Mouse (Mus musculus) kidney, adult 18-20 months (tissue): ENCODE data around the gene Panx3.
A peak's percentile ranks its signal among the peaks of the same experiment; 100 is the strongest.

Experiments used
- DNase-seq: peaks from one replicate; pipeline ENCODE4 v3.0.0; 2021

Panx3 gene

DNA sequence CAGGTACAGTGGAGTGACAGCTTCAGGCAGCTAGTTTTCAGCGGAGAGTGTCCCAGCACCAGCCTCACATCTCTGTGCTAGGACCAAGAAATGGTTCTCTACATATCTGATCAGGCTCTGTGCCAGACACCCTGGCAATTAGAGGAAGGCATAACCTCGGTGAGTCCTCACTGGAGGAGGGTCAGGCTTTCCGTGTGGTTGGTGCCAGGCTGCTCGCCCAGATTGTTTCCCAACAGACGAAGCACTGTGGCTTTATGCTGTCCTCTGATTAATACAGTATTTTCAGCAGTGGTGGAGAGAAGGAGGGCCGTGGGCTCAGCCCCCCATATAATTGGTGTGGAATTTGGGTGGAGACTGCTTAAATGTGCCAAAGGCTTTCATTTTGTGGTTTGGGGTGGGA lies at the start of gene Panx3:
Gene Panx3 (minus strand): TSS at position 121 of the 400 bp plus-strand sequence.
- no peak for DNase-seq

DNA sequence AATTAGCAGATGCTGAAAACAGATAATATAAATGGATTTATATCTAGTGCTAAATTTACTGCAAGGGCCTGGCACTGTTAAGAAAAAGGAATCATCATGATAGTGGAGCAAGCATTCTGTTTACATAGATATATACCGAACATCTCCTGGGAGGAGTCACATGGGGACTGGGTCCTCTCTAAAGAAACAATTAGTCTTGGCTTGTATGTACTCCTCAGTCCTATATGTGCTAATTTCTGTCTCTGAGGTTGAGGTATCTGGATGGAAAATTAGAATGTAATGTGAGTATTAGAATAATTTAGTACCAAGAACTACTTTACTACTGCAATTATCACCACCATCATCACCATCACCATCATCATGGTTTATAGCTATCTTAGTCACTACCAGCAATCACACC lies 47.1 kb upstream of the Panx3 start, which contains the start of gene Olfr160:
Gene Olfr160 (minus strand): TSS at position 101 of the 400 bp plus-strand sequence.
- no peak for DNase-seq

DNA sequence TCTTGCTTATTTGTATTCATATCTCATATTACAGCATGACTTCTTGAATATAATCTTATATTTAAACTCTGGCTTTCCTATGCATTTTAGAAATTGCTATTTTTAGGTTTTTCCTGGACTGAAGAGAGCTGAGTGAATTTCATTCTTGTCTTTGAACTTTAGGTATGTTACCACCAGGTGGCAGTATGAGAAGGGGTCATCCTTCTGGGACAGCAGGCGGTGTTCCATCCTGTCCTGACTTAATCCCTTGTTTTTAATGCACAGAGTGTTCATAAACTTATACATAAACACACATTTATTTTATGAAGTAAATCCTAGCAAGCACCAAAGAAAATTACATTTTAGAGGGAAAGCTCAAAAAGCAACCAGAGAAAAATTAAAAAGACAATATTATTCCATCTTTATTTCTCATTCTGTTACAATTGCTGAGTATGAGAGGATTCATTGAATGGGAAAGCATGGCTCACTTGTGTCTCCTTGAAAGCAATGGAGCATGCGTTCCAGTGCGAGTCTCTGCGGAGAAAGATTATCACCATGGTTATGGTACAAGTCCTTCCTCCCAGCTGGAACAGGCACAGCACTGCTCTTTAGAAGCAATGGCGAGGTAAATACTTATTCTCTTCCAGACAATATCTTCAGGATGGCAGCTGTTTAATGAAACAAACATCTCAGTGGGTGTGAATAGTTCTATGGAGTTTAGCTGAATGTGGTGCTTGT lies 21.1 kb upstream of the Panx3 start:
- DNase-seq = no peak

DNA sequence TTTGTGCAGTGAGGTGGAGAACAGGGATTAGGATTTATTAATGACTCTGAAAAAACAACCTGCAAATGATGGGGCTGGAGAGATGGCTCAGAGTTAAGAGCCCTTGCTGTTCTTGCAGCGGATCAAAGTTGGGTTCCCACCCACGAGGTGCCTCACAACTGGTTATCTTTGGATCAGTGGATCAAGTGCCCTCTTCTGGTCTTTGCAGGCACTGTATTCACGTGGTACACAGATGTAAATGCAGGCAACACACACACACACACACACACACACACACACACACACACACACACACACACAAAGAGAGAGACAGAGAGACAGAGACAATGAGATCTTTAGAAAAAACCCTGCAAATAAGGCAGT lies 18.9 kb upstream of the Panx3 start:
- DNase-seq = no peak

DNA sequence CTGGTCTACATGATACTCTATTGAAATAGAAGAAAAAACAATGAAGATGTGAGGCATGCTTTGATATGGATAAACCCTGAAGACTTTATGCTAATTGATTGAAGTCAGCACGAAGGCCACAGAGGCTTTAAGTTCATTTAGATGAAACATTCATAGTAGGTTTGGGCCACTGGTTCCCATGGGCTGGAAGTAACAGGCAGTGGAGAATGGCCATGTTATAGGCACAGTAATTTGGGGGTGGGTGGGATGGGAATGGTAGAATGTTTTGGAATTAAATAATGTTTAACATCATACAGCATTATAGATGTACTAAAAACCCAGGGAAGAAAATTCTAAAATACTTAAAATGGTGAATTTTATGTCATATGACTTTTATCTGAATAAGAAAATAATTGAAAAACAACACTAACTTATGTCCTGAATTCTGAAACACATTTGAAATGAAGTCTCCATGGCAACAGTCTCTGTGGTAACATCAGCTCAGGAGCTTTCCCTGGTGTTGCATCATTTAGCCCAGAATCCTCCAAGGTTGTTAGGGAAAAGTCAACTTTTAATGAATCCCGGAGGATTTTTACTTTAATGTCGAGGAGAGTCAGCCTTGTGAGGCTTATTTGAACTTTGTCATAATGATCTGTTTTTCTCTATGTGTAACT lies 18.4 kb upstream of the Panx3 start:
- DNase-seq = no peak

DNA sequence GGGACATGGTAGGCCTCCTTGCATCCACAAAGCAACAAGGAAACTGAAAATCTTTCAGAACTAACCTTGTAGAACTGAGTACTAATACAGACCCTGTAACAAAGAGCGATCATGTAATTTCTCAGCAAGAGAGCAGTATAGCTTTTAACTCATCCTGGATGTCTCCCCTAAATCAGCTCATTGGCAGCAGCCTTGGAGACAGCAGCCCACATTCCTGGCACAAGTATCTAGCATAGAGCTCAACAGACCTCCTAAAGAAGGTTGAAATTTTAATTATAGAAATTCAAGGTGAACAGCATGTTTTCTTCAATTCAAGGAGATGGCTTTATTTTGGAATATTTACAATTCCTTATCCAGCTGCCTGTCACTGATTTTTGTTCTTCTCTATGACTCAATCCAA lies 12.1 kb upstream of the Panx3 start:
- no peak for DNase-seq

DNA sequence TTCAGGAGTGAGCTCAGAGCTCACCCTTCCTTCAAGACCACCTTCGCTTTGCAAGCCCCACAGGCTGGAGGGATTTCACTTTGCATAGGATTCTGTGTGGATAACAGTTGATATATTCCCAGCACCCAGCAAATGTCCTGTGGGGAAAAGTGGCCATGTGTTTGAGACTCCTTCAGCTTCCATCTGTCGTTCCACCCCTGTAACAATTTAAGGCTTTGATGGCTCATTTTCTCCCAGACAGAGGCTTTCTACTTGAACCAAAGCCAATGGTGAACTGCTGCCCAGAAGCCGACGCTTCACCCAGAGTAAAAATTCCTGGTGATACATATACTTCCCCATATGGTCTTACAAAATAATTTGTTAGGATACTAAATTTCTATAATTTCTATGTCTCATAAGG lies 6.3 kb upstream of the Panx3 start:
- no peak for DNase-seq

DNA sequence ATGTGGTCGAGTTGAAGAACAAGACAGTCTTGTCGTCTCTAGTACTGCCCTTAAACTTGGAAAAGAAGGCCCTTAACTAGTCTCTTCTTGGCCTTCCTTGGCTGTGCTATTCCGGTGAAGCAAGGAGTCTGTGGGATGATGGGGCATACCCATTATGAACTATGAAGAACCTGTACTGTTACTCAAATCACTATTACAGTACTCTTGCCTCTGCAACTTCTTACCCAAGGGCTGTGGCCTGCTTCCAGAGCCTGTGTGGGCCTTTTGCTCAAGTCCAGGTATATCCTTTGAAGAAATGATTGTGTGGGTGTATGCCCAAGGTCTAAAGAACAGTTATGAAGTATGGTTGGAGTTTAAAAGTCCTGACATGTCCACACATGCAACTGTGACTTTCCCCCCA lies 1.2 kb upstream of the Panx3 start:
- DNase-seq = no peak

DNA sequence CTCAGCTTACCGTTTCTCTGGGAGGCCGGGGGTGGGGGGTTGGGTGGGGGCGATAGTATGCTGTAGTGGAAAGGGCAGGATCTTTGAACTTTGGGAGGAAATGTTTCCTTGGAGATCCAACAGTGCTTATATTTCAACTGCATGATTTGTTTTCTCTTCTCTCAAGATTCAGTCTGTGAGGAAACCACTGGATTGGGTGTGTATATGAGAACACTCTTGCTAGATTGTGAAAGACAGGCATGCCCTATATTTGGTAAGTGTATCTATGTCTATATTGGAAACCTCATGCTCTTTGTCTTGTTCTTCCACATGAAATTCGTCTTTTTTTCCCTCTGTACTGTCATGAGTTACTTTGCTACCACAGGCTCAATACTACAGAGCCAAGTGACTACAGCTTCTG lies 643 bp upstream of the Panx3 start:
- no peak for DNase-seq

DNA sequence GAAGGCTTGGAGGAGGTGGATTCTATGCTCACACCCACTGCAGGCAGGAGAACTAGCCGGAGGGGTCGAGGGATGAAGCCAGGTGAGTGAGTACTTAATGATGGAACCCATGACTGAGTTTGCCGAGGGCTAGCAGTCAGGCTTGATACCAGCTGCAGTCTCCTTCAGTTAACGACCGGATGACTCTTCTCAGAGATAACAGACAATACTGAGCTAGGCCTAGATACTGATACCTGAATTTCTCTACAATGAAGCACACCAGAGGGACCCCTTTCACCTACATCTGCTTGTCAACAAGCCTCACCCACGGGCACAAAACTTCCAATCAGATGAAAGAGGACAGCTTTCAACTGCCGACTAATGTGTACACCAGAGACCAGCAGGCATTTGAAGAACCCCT lies 3.0 kb downstream of the Panx3 start:
- no peak for DNase-seq

DNA sequence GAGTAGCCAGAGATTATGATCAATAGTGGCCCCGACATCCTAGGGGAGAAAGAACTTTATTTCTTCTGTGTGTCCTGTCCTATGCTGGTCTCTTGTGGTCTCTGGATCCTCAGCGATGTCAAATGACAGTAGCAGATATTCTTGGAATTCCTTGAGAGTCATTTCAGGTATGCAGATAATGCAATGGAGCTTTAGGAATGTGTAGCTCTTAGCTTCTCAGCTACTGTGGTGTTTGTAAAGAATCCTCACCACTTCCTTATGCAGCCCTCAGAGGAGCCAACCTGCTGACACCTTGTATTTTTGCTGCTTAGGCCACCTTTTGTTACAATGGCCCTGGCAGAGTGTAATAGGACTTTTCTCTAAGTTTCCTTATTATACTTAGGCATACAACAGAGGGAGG lies 4.4 kb downstream of the Panx3 start:
- DNase-seq = no peak

DNA sequence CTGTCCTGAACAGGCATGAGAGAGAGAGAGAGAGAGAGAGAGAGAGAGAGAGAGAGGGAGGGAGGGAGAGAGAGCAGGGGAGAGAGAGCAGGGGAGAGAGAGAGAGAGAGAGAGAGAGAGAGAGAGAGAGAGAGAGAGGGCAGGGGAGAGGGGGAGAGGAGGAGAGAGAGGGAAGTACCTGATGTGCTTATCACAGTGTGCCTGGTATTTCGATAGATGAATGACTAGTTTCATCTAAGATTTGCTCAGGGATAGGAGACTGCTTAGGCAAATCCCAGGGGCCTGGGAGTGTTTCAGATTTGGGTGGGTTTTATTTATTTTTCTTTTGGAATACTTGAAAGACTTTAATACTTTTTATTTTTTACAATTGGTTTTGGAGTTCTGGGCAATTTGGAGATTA lies 5.8 kb downstream of the Panx3 start:
- DNase-seq = no peak

DNA sequence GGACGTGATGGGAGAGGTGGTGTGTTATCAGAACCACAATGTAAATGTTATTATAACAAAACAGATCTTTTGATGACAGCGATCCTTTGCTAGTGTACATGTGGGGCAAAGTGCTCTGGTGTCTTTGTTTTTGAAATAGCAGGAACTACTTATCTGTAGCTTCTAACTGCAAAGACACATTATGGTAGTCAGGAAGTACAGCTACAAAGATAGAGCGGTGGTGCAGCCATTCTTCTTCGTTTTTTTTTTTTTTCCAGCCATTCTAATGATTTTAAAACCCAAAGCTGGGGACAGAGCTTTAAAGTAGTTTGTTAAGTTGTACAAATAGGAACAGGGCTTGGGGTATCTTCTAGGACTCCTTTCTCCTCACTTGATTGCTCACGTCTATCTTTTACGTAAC lies 9.6 kb downstream of the Panx3 start:
- DNase-seq = no peak

DNA sequence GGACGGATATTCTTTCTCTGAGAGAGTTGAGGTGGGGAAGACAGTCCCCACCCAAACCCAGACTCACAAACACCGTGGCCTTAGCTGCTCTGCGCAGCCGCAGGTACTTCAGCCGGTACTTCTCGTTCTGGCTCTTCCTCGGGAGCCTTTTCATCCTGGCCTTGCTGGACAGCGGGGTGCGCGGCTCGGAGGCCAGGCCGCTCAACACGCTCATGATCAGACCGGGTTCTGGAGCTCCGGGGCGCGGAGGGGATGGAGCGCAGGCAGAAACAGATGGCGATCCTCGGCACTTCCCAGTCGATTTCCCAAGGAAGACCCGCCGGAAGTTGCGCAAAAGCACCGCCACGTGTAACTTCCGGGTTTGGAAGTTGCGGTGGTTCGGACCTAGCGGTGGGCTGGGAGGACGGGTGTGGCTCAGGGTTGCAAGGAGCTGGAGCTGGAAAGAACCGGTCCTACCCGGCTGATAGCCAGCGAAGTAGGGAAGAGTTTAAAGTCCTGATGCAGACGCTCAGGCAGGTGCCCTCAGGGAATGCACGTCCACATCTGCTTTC lies 12.0 kb downstream of the Panx3 start, which contains the start of gene Tbrg1:
Gene Tbrg1 (minus strand): TSS at position 382 of the 551 bp plus-strand sequence.
- peak; percentile 89 for DNase-seq

DNA sequence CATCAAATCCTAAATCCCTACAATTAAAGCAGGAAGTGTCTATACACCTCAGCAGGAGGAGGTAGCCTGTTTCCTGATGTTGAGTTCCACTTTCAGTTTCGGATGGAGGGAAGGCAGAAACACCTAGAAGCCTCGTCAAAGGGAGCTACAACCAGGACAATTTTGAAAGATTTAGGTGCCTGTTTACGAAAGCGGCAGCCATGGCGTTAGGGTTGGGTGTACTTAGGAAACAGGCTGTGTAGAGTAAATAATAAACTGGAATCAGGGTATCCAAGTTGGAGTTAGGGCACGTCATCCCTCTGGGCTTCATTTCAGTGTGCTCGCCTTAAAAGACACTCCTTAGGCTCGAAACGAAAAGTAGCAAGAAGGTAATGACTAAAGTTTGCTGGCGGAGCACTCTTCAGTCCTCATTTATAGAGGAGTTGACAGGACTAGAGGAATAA lies 12.6 kb downstream of the Panx3 start:
- peak; percentile 31 for DNase-seq

DNA sequence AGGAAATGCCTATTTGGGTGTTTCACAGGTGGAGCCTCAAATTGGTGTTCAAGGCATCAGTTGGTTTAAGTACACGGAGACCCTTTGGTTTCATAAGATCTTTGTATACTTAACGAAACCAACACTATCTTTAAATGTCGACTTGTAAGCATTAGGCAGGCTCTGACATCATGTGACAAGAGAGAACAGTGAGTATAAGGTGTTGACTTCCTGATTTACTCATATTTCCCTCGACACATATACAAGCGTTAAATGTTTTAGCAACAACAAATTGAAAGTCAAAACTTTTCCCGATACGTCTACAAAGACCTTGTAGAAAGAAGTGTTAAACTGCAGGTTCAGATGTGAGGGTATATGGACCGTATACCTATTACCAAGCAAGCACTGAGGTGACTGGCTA lies 13.1 kb downstream of the Panx3 start:
- no peak for DNase-seq

DNA sequence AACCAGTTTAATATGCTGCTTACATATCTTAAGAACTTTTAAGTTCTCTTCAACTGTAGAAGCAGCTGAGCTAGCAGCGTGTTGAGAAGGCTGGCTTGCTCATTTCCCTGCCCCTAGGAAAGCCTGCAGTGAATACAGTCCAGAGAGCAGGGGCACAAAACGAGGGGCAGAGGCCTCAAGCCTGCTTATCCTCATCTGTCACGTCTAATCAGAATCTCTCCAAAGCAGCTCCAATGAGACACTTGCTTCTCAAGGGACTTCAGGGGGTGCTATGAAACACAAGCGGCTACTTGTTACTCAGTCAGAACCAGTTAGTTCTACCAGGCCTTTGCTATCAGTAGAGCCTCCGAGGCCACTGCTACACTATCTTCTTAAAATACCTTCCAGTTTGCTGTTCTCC lies 15.2 kb downstream of the Panx3 start:
- DNase-seq = no peak

DNA sequence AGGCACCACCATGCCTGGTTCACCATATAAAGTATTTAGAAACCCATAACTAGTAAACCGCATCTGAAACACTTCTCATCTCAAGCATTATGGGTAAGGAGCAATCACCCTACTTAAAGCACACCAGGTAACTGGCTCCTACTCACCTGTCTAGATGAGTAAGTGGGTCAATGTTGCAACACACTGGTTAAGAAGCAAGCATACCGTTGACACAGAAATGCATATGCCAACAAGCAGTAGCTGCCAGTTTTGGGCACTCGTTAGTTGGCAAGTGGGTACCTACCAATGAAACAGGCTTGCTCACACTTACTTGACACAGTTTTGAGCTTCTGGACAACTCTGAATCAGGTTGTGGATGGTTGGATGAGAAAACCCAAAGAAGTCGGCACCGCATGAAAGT lies 18.4 kb downstream of the Panx3 start:
- DNase-seq = no peak

DNA sequence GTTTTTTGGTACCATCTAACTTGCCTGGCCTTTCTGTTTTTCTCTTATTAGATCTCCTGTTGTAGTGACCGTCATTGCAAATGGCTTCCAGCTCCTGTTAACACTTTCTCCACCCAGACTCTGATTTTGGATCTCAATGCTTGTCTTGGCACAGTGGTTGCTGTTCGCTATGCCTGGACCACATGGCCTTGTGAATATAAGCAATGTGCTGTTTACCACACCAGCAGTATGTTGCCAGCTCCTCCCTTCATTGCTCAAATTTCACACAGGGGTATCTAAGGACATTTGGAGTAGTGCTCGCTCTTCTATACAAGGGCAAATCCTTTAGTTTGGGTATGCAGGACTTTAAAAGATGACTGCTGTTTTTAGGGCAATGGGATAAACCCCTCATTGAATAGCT lies 22.8 kb downstream of the Panx3 start:
- DNase-seq = no peak

DNA sequence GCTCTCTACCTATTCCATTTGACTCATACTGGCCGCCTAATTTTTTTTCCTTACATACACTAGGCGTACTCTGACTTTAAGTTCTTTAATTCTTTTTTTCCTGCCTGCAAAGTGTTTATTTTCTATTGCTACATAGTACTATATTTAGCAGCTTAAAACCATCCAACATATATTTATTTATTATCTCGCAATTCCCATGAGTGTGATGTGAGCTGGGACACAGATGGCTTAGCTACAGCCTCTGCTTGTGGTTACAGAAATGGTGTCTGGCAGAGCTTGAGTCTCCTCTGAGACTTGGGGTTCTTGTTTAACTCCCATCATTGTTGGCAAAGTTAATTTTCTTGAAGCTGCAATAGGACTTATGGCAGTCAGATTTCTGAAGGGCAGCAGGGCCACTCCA lies 30.3 kb downstream of the Panx3 start:
- DNase-seq = no peak

DNA sequence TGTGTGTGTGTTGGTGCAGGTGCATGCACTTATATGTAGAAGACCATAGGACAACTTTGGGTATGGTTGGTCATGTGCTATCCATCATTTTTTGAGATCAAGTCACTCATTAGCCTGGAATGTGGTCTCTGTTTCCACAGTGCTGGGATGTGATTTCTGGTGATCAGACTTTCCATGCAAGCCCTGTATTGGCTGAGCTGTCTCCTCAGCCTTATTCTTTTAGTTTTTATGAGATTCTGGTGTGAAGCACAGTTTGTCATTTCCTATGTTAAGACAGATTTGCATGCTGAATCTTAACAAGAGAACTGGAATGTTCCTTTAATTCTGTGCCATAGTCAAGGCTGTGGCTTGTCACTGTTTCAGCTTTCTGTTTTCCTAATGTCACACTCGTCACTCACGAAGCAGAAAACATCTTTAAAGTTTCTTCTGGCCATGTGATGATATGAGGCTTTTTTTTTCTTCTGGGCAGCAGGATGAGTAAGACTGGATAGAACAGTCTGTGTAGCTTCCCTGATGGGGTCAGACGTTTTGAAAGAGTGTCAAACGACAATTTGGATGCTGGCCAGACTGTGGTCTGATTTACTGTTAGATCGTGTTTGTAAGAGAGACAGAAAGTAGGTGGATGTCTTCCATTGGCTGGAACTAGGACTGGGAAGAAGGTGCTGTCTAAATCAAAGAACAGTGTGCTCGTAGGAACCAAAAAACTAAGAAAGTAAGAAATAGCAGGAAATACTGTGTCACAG lies 32.1 kb downstream of the Panx3 start:
- DNase-seq = no peak

DNA sequence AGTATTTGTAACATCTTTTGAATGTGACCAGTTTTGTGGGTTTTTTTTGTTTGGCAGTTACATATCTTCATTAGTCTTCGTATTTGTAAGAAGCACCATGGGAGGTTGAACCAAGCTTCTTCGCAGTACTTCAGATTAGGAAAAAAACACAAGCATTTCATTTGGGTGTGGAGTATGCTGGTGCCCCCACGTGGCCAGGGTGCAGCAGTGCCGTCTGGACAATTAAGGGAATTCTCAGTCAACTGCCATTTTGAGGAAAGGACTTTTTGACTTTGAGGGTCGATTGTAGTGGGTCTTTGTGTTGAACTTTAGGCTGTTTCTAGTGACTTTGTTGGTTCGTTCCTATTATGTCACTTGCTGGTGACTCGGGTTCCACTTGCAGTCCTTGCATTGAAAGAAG lies 32.7 kb downstream of the Panx3 start:
- DNase-seq = peak; percentile 43

DNA sequence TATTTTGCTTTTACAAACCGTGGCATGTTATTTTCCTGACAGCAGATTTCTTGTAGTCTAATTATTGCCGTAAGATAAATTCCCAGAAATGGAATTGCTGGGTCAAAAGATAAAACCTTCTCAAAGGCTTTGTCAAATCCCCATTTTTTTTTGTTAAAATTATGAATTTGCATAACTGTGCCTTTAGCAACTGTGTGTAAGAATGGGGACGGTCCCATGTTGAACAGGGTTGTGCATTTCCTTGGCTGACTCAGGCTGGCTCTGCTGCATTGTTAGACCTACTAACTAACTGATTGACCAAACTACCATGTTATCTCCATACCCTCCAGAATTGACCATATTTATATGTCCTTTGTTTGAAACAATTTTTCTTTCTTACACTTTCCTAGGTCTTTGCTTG lies 34.8 kb downstream of the Panx3 start:
- no peak for DNase-seq

DNA sequence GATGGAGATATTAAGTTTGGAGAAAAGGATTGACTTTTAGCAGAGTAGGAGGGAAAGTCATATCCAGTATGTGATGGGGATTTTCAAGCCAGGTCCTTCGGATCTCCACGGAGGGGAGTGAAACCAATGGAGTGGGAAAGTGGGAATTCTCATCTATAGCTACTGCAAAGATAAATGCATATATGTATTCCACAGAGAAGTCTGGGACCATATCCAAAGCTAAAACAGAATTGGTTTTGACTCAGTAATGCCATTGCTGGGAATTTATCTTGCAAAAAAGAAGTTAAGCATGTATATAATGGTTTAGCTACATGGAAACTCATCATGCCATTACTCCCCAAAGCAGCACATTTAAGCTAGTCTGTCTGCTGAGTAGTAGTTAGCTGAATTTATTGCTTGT lies 36.7 kb downstream of the Panx3 start:
- DNase-seq = no peak
